In the genomic region with DNA sequence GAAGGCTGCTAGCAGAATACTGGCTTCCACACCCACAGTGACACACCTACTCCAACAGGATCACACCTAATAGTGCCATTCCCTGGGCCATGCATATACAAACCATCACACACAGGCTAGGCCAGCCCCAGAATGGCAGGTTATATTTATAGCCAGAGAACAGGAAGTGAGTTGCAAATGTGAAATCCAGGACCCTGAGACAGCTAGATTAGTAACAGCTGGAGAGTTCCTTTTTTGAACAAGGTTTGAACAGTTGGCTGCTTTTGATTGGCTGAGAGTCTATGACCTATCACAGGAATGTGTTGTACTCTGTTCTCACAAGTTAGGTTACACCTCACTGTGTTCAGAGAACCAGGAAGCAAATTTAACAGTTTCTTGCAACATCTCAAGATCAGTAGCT, we compare ENCODE assay signal across 8 mouse cellular contexts.
A peak's percentile ranks its signal among the peaks of the same experiment; 100 is the strongest.
DNase-seq lines count a peak whose midpoint lies in the region; ATAC-seq and TF ChIP-seq lines count a peak whose summit lies in the region.

No protein-coding gene starts in this region.

- DNase-seq in heart, adult 9 months (ENCODE audit: low spot score in 2 of 2): peak; percentile 34 to 76
- DNase-seq in heart, postnatal 25 days (ENCODE audit: low spot score): no peak
- peak; percentile 42 for DNase-seq in T-cell, adult 2 months (ENCODE audit: low spot score)
- DNase-seq in naive thymus-derived CD4-positive, alpha-beta T cell, adult 2 months (ENCODE audit: low read depth): peak; percentile 77
- DNase-seq in hindbrain, postnatal 0 days (ENCODE audit: low spot score): no peak
- no peak for DNase-seq in MN1 (ENCODE audit: low spot score)
- DNase-seq in adipocyte (ENCODE audit: low spot score): no peak

- H3K9ac ChIP-seq in intestine, postnatal 0 days (ENCODE audit: low read depth, low read length): no peak overlapping the region
- H3K9ac ChIP-seq in hindbrain, postnatal 0 days (replicated peaks; ENCODE audit: low read length): no peak overlapping the region

- H3K27ac ChIP-seq in intestine, postnatal 0 days (ENCODE audit: low read depth, low read length): no peak overlapping the region
- H3K27ac ChIP-seq in hindbrain, postnatal 0 days: no peak overlapping the region

- no peak overlapping the region for H3K4me3 ChIP-seq in intestine, postnatal 0 days (ENCODE audit: low read depth, low read length)
- H3K4me3 ChIP-seq in hindbrain, postnatal 0 days (ENCODE audit: low read length): no peak overlapping the region

- H3K9me3 ChIP-seq in intestine, postnatal 0 days (ENCODE audit: control insufficient read depth): no peaks in the 10 kb centered on the region
- no peaks in the 10 kb centered on the region for H3K9me3 ChIP-seq in hindbrain, postnatal 0 days (ENCODE audit: low read length)

- no peaks in the 10 kb centered on the region for H3K36me3 ChIP-seq in intestine, postnatal 0 days (ENCODE audit: control insufficient read depth, insufficient read depth)
- H3K36me3 ChIP-seq in hindbrain, postnatal 0 days (ENCODE audit: insufficient read depth, low read length): no peaks in the 10 kb centered on the region

- 0 out of 2 replicates have a peak, but pooled peaks cover 2% of the 10 kb centered on the region for H3K4me1 ChIP-seq in intestine, postnatal 0 days (replicated peaks; ENCODE audit: control insufficient read depth, insufficient read depth, low read length)
- H3K4me1 ChIP-seq in hindbrain, postnatal 0 days (ENCODE audit: insufficient read depth, low read length): no peaks in the 10 kb centered on the region

- ATAC-seq in intestine, postnatal 0 days: peak; percentile 60
- no peak for ATAC-seq in hindbrain, postnatal 0 days

- TF ChIP-seq CTCF in intestine, postnatal 0 days (IDR thresholded peaks at IDR 0.05; ENCODE audit: low read depth): no peak
- no peak for TF ChIP-seq CTCF in hindbrain, postnatal 0 days (IDR thresholded peaks at IDR 0.05; ENCODE audit: low read depth)

- H3K4me2 ChIP-seq in intestine, postnatal 0 days (replicated peaks; ENCODE audit: low read depth): no peak overlapping the region
- H3K4me2 ChIP-seq in hindbrain, postnatal 0 days (ENCODE audit: low read depth, low read length): no peak overlapping the region

- H3K27me3 ChIP-seq in intestine, postnatal 0 days (replicated peaks; ENCODE audit: control insufficient read depth, insufficient read depth, low read length): no peaks in the 10 kb centered on the region
- H3K27me3 ChIP-seq in hindbrain, postnatal 0 days (ENCODE audit: insufficient read depth, low read length): no peaks in the 10 kb centered on the region

- intact Hi-C loops in heart, postnatal 25 days (cut with DNase I): no loop called here

Comparison
In these comparisons a context has a peak if more than half of its experiments do, and no peak if none do; other contexts are left out.
1. DNase-seq: peak in heart, adult 9 months (2 of 2), T-cell, adult 2 months (single experiment) and naive thymus-derived CD4-positive, alpha-beta T cell, adult 2 months (single experiment); none in heart, postnatal 25 days (single experiment), hindbrain, postnatal 0 days (single experiment), MN1 (single experiment) and adipocyte (single experiment).